Mouse (Mus musculus) urinary bladder, postnatal 25 days (tissue): ENCODE data around the gene Gm17482.
A peak's percentile ranks its signal among the peaks of the same experiment; 100 is the strongest.
"Not testable (repeated sequence)": the region's sequence is repeated elsewhere in the genome, so short reads cannot be mapped to it uniquely, and the experiment has no call there.

Experiments used
- DNase-seq: peaks from one replicate; pipeline ENCODE4 v3.0.0; 2022; ENCODE audit warnings: low spot score

Gene Gm17482

GRCm38 (mm10) chr6:115227043-115227442, at the start of gene Gm17482:
Gene Gm17482, plus strand, starts transcription at chr6:115227343.
- no peak for DNase-seq

- DNase-seq: peak; percentile 49
Observed at GRCm38 (mm10) chr6:115178826-115179225, 48.3 kb upstream of the Gm17482 start.

- DNase-seq: no peak
Observed at GRCm38 (mm10) chr6:115181094-115181493, 46.0 kb upstream of the Gm17482 start.

- DNase-seq: no peak
Observed at GRCm38 (mm10) chr6:115191111-115191510, 36.0 kb upstream of the Gm17482 start.

GRCm38 (mm10) chr6:115200753-115201152, 26.4 kb upstream of the Gm17482 start:
- DNase-seq: no peak

GRCm38 (mm10) chr6:115203029-115203428, 24.1 kb upstream of the Gm17482 start:
- no peak for DNase-seq

GRCm38 (mm10) chr6:115210187-115210586, 17.0 kb upstream of the Gm17482 start:
- no peak for DNase-seq

- DNase-seq: no peak
Observed at GRCm38 (mm10) chr6:115210820-115211219, 16.3 kb upstream of the Gm17482 start.

- no peak for DNase-seq
Observed at GRCm38 (mm10) chr6:115212132-115212903, 14.8 kb upstream of the Gm17482 start.

- no peak for DNase-seq
Observed at GRCm38 (mm10) chr6:115213129-115213528, 14.0 kb upstream of the Gm17482 start.

GRCm38 (mm10) chr6:115221215-115221641, 5.9 kb upstream of the Gm17482 start:
- no peak for DNase-seq

GRCm38 (mm10) chr6:115225519-115225918, 1.6 kb upstream of the Gm17482 start:
- DNase-seq: no peak

GRCm38 (mm10) chr6:115227529-115227928, 386 bp downstream of the Gm17482 start:
- peak; percentile 74 for DNase-seq

GRCm38 (mm10) chr6:115230557-115230956, 3.4 kb downstream of the Gm17482 start:
- no peak for DNase-seq

- no peak for DNase-seq
Observed at GRCm38 (mm10) chr6:115231836-115232235, 4.7 kb downstream of the Gm17482 start.

- no peak for DNase-seq
Observed at GRCm38 (mm10) chr6:115232562-115232961, 5.4 kb downstream of the Gm17482 start.

- no peak for DNase-seq
Observed at GRCm38 (mm10) chr6:115238031-115239027, 11.2 kb downstream of the Gm17482 start.

GRCm38 (mm10) chr6:115239335-115239734, 12.2 kb downstream of the Gm17482 start:
- no peak for DNase-seq

GRCm38 (mm10) chr6:115240431-115240830, 13.3 kb downstream of the Gm17482 start:
- not testable (repeated sequence) for DNase-seq

GRCm38 (mm10) chr6:115241131-115241699, 14.1 kb downstream of the Gm17482 start:
- DNase-seq: no peak

GRCm38 (mm10) chr6:115241939-115242338, 14.8 kb downstream of the Gm17482 start:
- no peak for DNase-seq

GRCm38 (mm10) chr6:115244222-115244621, 17.1 kb downstream of the Gm17482 start:
- DNase-seq: no peak
